Mouse (Mus musculus): Measurements from ENCODE around the gene Prpf39. TPM values are rescaled to one million over a fixed set of nuclear protein-coding genes. Genes with fewer than 3 reads are reported as not detected.

Prpf39 gene
- 10 to 100 TPM; 25.0 to 32.2 TPM for total RNA-seq (2021)
- polyA plus RNA-seq (2012; rRNA removed), result 2.2 and 2.8 TPM in 2 replicates
- long read RNA-seq, full-length matches to known transcripts, result 13 of 23 reads
- long read RNA-seq, partial matches to known transcripts, result 3 of 23 reads
- long read RNA-seq, other reads (novel, unspliced or antisense), result 7 of 23 reads

DNA sequence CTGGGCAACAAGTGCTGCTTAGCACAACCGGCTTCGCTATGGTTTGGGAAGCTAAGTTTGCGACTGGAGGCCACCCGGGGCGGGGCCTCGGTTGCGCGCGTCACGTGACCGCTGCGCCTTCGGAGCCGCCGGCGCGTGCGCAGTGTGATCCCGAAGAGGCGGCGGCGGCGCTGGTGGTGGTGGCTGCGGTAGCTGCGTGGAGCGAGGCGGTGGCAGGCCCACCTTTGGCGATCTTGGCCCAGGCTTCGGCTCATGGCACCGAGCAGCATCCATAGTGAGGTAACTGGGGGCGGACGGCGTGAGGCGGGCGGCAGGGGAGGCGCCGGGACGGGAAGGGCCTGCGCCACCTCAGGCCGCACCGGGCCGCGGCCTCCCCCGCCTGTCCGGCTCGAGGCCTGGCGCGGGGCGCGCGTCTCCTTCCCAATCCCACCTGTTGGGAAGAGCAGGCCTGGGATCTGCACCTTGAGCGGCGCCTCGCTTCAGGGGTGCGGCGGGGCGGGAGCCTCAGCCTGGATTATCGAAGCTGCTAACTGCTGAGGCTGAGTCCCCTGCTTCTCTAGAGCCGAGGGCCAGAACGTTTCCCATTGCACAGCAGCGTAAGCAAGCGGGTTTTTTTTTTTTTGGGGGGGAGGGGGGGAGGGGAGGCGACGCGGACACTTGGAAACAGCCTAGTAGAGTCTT, at the start of gene Prpf39:
Gene Prpf39 (plus strand): TSS at position 144 of the 681 bp plus-strand sequence.
- peak; percentile 94 for DNase-seq

DNA sequence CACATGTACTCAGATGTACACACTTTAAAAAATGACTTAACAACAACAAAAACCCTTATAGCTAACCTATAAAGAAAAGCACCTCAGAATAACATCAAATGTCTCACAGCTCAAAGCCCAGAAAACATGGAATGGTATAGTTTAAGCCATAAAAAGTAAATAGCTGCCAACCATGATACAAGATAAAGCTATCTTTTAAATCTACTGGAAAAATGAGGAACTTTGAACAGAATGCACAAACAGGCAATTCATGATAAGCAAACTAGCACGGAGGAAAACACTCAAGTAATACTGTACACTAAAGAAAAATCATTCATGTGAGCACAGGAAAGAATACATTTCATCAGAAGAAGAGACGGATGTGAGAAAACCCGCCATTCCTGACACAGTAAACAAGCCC, 28.4 kb upstream of the Prpf39 start:
- DNase-seq, result no peak

DNA sequence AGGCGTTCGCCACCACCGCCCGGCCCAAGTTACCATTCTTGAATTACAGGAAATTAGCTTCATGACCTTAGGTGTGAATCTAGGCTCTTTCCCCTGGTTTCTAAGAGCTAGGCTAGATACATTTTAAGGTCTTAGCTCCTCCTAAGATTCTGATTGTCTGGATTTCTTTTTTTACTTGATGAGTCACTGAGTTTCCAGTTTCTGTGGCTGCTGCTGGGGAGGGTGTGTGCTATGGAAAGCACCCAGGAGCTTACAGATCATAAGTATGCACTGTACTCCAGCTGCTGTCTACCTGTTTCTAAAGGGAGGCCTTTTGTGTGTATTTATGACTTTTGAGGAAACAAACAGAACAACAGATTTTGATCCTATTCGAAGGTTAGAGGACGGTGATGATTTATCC, 13.3 kb upstream of the Prpf39 start:
- DNase-seq, result no peak

DNA sequence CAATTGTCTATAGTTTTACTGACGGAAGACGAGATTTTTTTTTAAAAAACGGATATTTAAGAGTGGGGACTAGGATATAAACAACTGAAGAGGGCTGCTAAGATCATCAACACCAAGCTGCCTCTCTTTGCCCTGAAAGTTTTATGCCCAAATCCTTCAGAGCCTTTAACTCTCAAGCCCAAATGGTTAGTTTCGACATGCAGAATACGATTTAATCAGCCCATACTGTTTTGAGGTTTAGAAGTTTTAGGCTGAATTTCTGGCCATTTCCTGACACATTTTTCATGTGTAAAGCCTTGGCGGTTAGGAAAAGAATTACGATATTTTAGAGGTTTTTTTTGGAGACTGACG, 319 bp upstream of the Prpf39 start:
- no peak for DNase-seq

DNA sequence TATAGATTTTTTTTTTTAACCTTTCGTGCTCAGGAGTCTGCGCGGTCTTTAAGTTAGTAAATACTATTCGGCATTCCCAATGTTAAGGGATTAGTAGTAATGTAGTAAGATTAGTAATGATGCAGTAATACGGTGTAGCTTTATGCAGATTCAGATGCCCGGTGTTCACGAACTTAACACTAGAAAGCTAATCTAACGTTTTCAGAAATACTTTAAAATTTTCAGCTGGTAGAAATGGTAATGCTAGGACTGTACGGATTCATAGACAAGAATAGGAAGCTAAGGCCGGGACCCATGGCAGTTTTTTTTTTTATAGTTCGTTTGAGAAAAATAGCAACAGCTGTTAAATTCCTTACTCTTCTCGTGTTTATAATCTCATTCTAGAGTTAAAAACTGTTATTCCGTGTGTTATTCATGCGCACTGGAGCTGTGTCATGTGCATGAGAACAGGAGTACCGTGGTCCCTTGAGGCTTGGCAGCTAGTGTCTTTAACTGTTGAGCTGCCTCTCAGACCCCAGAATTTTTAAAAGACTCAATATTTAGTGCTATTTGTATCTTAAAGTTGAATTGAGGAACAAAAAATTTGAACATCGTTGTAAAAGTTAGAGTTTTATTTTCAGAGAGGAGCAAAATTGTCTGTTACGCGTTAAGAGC, 886 bp downstream of the Prpf39 start:
- peak; percentile 7 for DNase-seq

DNA sequence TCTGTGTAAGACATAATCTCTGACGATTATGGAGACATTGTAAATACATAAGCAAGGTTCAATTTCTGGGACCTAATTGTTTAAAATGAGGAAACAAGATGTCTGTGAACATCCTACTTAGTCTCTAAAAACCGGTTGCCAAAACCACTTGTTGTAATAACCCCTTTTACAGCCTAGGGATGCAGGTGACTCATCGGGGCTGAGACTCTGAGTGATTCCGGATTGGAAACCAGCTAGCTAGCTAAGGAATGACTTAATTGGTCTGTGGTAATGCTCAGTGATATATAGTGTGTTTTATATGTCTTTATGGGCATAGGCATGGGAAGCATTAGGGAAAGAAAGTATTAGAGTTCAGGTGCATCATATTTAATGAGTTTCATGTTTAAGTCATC, 1.4 kb downstream of the Prpf39 start:
- peak; percentile 58 for DNase-seq

DNA sequence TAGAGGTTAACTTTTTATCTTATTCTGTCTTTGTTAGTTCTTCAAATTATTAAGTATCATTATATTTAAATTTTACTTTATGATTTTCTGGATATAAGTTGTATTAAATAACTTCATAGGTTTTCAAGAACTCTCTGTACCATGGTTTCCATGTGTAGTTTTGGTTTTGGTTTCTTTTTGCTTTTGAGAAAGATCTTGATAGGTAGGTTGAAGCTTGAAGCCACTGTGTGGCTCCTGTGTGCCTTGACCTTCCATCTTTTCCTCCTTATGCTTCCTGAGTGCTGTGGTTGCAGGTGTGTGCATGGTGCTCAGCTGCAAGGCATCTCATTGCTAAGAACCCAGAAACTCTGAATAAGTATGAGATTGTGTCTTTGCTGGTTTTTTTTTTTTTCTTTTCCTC, 12.7 kb downstream of the Prpf39 start:
- DNase-seq, result no peak

DNA sequence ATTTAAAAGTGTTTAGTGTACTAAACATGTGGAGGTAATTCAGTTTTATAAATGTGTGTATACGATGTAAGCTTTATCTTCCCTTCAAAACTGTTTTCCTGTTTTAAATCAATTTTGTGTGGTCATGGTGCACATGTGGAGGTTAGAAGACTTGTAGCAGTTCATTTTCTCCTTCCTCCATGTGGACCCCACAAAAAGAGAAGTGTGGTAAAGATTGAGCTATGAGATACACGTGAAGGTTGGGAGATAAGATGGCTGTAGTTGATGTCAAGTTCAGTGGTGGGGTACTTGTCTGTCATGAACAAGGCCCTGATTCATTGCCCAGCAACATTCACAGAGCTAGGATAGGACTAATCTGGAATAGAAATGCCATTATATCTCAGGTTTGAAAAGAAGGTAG, 22.1 kb downstream of the Prpf39 start:
- no peak for DNase-seq

DNA sequence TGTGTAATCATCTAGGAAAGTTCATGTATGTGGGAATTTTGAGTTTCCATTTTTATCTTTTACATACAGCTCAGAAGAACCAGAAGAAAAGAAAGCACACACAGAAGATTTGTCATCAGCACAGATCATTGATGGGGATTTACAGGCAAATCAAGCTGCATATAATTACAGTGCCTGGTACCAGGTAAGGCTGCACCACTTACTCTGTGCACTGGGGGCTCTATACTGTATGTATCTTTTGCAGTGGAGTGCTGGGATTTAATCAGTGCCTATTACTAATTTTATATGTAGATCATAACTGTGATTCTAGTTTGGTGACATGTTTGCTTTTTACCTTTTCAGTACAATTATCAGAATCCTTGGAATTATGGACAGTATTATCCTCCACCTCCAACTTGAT, 24.9 kb downstream of the Prpf39 start:
- DNase-seq, result no peak

DNA sequence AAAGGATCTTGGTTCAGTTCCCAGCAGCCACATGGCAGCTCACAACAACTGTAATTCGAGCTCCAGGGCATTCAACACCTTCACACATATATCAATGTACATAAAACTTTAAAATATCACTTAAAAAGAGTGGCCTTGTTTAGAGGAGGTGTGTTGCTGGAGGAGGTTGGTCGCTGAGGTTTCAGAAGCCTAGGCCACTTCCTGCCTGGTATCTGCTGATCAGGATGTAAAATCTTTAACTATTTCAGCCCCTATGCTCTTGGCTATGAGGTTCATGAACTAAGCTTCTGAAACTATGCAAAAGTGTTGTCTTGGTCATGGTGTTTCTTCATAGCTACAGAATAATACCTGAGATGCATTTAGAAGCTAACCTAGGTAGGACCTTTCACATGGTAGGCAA, 29.1 kb downstream of the Prpf39 start:
- no peak for DNase-seq

DNA sequence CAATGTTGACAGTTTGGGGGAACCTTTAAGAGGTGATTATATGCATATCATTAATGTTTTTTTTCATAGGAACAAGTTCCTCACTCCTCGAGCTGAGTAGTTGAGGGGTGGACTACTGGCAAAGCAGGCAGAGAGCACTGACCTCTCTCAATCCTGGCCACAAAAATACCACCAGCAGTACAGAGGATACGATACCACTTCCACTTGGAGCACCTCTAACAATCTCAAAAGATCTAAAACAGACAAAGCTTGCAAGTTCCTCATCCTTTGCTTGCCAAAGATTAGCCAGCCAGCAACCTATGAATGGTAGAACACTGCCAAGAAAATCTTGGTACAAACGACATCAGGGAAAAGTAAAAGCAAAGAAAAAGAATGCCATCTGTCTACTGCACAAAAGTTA, 30.1 kb downstream of the Prpf39 start:
- no peak for DNase-seq

DNA sequence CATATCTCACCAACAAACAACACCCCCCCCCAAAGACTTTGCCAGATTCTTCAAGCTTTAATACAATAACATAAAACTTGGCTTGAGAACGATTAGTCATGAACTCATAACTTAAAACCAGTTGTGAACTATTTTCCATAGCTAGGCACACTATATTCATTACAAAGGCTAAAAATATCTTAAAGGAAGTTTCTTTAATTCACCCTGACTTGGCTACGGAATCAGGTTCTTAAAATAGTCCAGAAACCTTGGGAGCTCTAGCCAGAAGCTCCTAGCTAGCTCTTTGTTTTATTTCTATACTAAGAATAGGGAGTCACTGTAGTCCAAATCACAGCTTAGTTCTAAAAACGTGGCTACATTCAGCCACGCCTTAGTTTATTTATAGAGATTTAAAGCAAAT, 32.3 kb downstream of the Prpf39 start:
- DNase-seq, result no peak

DNA sequence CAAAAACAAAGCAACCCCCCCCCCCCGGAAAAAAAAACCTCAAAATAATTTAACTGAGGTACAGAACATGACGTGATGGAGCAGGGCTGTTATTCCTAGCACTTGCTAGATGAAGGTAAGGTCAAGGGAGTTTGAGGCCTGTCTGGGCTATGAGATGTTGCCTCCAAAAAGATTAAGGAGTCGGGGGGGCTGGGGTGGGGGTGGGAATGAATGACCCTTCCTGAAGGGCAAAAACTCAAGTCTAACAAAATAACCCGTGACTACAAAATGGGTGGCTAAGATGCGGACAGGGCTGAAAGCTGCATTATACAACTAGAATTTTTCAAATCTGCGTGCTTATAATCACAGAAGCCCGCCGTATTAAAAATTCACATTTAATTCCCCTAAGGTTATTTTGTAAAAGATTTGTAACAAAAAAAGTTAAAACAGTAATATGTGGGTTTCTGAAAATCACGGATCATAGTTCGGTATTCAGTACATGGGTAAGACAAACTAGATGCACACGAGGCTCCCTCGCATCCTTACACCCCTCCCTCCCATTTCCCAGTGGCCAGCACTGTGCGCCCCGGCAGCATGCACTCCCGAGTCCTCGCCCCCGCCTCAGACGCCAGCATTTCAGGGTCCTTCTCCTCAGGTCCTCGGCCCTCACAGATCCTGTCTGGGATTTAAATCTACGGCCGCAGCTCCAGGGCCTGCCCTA, 36.9 kb downstream of the Prpf39 start:
- no peak for DNase-seq

DNA sequence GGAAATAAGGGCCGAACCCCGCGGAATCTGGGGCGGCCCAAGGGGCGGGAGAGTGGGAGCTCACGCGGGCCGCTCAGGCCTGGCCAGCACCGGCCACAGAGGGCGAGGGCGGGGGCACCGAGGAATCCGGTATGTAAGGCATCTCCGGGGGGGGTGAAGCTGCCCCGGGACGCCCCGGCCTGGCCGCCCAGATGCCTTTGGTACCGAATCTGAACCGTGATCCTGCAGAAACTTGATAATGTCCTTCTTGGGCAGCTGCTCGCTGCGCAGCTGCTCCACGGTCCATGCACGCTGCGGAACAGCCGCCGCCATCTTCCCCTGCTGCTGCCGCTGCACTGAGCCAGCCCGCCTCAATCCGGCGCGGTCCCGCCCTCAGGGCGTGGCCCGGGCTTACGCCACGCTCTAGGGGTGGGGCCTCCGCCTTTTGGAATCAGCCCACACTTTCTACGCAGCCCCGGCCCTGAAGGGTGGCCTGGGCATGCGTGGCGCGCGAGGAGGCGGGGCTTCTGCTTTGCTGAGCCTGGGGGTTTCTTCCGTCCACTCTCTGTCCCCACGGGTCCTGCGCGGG, 37.6 kb downstream of the Prpf39 start, which contains the start of gene Fkbp3:
Gene Fkbp3 (minus strand): TSS at position 397 of the 568 bp plus-strand sequence.
- peak; percentile 99 for DNase-seq

DNA sequence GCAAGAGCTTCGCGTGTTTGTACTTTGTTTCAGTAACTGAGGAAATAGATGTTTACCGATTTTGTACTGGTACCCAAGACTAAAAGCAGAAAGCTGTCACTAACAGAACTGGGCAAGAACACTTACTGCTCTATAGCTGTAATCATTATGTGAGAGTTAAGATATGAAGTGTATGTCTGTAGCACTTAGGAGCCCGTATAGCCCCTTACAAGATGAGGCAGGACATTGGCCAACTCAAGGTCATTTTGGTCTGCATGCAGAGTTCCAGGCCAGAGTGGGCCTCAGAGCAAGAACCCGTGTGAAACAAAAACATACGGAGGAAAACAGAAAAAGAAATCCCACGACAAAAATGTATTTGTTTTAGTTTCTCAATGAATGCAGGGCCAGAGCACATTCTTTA, 38.5 kb downstream of the Prpf39 start:
- no peak for DNase-seq

DNA sequence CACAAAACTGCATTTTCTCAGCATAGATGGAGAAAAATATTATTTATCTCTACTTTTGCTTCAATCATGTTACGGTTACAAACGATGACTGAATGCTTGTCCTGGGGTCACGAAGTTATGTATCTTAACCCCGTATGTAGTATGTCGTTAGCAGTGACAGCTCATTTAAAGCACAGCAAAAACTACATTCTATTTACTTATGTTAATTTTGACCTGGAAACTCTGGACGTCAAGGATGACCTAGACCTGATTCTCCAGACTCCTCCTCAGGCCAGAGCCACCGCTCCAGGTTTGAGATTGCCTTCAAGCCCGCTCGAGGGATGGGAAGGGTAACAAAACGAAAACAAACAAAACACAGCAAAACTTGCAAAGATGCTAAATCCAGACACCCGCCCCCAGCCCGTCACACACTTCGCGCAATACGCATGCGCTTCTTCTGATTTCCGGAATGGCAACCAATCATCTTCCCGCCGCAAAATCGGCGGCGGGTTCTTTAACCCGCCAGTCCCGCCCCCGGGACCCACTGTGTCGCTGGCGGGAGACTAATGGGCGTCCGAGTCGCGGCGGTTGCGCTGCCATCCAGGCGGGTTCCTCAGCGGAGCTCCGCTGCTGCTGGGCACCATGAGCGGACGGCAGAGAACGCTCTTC, 39.1 kb downstream of the Prpf39 start, which contains the start of gene Fancm:
Gene Fancm (plus strand): TSS at position 519 of the 648 bp plus-strand sequence.
- peak; percentile 93 for DNase-seq

DNA sequence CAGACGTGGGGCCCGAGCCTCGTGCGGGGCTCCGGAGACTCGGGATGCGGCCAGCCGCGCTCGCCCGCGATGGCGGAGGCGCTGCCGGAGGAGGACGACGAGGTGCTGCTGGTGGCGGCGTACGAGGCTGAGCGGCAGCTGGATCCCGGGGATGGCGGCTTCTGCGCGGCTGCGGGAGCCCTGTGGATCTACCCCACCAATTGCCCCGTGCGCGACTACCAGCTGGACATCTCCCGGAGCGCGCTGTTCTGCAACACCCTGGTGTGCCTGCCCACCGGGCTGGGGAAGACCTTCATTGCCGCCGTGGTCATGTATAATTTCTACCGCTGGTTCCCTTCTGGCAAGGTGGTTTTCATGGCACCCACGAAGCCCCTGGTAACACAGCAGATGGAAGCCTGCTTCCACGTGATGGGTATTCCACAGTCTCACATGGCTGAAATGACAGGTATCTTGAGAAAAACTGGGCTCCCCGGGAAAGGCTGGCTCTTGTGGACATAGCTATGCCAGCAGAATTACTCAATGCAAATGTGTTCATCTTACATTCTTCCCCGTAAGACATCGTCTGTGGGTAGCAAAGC, 39.7 kb downstream of the Prpf39 start:
- DNase-seq, result no peak

DNA sequence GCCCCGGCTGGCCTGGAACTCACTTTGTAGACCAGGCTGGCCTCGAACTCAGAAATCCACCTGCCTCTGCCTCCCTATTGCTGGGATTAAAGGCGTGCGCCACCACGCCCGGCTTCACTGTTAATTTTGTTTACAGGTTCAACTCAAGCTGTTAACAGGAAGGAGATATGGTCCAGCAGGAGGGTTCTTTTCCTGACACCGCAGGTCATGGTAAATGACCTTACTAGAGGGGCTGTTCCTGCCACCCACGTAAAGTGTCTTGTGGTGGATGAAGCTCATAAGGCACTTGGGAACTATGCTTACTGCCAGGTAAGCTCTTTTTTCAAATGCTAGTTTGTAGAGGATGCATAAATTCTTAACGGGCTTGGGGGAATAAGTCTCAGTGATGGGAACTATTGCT, 40.8 kb downstream of the Prpf39 start:
- DNase-seq, result no peak

DNA sequence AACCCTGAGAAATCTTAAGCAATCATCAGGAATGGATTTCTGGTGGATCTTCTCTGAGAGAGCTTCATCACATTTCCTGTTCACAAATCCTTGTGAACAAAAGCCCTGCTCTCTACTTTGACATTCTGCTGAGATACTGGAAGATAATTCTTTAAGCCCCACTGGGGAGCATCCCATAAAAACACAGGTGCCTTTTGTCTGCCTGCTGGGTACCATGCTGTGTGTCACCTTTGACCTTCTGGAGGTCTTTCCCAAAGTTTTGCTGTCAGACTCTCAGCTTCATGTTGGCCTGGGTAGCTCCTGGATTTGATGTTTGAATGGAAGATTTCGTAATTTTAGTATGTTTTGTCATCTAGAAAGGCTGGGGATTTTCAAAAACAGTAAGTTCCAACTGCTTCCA, 72.6 kb downstream of the Prpf39 start:
- DNase-seq, result no peak

DNA sequence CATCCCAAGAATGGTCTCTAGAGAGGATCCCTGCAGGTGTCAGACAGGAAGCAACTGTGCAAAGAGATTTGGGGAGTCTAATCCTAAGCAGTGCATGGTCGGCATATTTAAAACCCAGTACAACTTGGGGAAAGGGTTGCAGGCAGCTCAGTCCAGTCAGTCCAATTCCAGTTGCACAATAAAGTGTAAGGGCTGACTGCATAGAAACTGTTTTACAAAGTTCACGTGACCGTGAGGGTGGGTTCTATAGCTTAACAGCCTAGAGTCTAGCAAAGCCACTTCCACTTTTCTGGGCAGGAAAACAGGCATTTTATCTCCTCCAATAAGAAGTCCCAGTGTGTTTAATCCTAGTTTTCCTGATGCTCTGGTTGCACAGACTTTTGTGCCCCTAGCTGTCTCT, 75.4 kb downstream of the Prpf39 start:
- no peak for DNase-seq

DNA sequence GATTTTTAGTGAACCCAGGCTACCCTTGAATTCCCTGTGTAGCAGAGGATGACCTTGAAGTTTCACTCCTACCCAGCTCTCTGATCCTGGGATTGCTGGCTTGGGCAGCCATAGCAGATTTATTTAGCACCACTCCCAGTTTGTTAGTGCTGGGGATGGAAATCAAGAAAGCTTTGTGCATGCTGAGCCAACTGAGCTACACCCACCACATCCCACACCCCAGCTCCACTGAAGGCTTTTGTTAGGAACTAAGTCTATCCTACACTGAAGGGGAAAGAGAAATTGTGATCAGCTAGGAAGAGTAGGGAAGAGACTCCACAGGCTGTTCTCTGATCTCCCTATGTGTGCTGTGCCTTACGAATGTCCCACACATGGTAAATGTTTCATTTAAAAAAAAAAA, 76.7 kb downstream of the Prpf39 start:
- DNase-seq, result no peak
